Mouse (Mus musculus): ENCODE results near the gene Akap4. TPM values are rescaled to one million over a fixed set of nuclear protein-coding genes. Genes with fewer than 3 reads are reported as not detected.

Akap4 gene
- polyA plus RNA-seq, 1 experiment from 2014 or later: not detected

Other genes starting within 250 kb of the Akap4 start
- gene Ccnb3, start 25.9 kb upstream of the Akap4 start, polyA plus RNA-seq (2016; fragmentation: Nextera tagmentation; extraction: Ambion mirVana): not detected in 2 replicates